Mouse (Mus musculus) testis, postnatal 14 days (tissue): ENCODE measurements around the gene Fut11.
"Not testable (repeated sequence)": the region's sequence is repeated elsewhere in the genome, so short reads cannot be mapped to it uniquely, and the experiment has no call there.

Experiments
- DNase-seq: peaks from one replicate; pipeline ENCODE4 v3.0.0; 2021; ENCODE audit warnings: low spot score

Gene Fut11

DNA sequence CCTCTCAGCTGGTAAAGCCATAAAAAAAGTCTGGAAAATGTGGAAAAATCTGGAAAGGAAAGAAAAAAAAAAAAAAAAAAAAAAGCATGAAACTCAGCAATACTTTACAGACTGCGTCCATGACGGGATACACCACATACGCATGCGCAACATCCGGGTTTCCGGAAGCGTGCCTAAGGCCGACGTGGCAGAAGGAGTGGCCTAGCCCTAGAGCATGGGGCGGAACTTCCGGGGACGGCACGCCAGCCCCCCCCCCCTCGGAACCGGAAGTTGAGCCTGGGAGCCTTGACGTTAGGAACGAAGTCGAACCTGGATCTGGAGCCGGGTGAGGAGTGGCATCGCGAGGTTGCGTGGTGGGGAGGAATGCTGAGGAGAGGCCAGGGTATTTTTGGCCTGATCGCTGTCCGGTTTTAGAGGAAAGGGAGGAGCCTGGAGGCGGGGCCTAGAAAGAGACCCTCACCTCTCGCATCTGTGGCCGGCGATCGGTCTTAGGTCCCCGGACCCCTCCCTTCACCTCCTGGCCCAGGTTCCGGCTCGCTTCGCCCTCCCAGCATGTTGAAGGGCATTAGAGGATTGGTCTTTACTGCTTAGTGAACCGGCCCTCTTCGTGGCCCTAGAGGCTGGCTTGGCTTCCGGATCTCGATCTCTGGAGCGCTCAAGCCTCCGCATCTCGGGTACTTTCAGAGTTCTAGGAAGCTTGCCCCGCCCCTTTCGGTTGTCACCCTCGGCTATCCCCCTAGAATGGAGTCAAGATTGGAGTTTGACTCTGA is 20.5 kb upstream of the Fut11 start, which contains the start of gene Sec24c:
Gene Sec24c (plus strand): TSS at position 245 of the 770 bp plus-strand sequence.
- peak; percentile 99 for DNase-seq

DNA sequence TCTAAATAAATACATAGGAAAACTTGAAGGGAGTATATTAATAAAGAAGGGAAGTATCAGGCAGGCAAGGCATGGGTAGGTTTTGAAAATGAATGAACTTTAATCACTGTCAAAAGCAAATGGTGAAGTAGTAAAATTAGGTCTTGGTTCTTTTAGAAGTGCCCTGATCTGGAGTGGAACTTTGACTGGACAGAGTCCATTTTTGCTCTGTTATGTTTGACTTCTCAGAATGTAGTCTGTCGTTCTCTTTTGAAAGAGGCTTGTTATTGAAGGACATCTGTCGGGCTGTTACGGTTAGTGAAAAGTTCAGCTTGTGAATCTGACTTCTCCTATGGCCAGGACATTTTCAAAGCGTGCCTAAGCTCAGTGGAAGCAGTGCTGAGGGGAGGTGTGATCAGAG is 16.9 kb upstream of the Fut11 start:
- no peak for DNase-seq

DNA sequence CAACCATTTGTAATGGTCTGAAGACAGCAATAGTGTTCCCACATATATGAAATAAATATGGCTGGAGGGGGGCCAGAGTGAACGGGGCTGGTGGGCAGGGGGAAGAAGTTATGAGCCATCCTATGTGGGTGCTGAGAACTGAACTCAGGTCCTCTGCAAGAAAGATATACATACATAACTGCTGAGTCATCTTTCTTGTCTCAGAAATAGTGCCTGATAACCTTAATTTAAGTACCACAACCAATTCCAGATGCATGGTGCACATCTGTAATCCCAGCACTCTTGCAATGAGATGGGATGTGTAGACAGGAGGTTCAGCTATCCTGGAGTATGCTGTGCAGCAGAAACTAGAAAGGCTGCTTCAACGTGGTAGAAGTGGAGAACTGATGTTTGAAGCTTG is 13.0 kb upstream of the Fut11 start:
- no peak for DNase-seq

DNA sequence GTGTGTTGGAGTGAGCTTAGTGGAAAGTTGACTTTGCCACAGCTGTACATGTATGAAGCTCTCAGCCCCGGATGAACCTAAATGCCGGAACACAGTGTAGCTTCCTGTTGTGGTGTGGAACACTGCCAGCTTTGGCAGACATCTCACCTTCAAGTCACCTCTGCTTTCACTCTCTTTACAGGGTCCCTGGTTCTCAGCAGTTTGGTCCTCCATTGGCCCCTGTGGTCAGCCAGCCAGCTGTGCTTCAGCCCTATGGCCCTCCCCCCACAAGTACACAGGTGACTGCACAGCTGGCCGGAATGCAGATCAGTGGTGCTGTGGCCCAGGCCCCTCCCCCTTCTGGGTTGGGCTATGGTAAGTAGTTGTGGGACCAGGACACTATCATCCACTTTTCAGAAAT is 12.3 kb upstream of the Fut11 start:
- DNase-seq = no peak

DNA sequence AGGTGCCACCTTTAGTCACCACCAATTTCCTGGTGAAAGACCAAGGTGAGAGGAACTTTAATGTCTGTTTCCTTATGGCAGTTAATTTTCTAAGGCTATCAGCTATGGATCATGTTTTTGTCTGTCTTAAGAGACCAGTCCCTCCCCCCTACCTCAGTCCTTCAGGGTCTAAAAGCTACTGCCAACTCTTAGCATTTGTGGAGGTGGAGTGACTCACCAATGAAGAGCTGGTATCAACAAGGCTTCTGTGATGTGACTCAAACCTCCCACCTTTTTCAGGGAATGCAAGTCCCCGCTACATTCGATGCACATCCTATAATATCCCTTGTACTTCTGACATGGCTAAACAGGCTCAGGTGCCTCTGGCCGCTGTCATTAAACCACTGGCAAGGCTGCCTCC is 8.2 kb upstream of the Fut11 start:
- DNase-seq = no peak

DNA sequence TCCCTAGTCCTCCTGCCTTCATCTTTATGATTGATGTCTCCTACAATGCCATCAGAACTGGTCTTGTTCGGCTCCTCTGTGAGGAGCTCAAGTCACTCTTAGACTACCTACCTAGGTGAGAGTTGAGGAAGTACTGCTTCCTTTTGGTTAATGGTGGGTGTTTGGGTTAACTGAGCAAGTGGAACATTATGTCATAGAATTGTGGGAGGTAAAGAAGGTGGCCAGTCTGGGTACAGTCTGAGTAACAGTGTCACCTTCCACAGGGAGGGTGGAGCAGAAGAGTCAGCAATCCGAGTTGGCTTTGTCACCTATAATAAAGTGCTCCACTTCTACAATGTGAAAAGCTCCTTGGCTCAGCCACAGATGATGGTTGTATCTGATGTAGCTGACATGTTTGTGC is 5.8 kb upstream of the Fut11 start:
- DNase-seq = no peak

DNA sequence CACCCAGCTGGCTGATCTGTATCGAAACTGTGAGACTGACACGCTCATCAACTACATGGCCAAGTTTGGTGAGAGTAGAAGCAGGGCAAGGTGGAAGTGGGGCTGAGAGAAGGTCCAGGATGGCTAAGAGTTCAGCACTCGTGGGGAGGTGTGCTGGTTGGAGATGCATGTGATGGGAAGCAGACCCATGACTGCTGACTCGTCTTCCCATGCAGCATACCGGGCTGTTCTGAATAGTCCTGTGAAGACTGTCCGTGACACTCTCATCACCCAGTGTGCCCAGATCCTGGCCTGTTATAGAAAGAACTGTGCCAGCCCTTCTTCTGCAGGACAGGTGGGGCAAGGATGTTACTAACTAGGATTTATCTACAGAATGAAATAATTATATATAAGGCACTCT is 3.0 kb upstream of the Fut11 start:
- no peak for DNase-seq

DNA sequence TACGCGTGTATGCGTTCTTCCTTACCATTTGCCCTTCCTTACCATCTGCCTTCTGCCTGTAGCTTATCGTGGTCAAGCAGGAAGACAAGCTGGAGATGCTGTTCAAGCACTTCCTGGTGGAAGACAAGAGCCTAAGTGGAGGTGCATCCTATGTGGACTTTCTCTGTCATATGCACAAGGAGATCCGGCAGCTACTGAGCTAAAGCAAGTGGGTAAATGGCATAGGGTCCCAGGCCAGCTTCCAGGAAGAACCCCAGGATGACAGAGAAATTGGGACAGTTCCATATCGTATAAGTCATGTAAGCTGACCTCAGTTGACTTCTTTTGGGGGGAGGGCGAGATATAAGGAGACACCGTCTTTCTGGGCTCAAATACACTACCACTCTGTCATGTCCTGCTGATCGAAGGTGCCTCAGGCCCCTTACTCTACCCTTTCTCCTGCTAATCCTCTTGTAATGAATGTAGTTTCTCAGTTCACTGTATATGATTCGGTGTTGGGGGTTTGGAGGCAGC is 1.1 kb upstream of the Fut11 start:
- no peak for DNase-seq

DNA sequence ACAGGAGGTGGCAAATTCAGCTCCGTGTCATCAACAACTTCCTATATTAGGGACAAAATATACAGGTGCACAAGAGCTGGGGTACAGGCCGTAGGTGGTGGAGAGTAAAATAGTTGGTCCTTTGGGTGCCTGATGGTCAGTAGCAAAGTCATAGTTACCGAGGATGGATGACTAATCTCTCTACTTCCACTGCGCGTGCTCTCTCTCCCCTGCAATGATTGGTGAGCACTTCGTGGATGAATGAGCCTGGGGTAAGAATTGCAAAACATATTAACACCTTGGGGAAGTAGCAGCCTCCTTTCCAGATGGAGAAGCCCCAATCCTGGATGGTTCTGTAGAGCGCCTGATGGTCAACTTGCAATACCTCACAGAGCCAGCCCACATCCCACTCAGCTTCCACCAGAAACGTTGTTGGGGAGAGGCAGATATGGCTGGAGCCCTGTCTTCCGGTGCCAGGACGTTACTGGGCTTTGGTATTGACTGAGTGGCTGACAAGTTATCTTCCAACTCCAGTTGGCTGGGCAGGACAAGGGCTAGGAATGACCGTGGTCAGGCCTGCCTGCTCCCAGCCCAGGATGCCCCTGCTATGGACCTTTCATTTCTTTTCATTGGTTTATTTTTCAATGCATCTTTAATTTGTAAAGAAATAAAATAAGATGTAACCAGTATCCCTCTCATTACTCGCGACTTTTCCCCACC is 434 bp upstream of the Fut11 start:
- DNase-seq = no peak

DNA sequence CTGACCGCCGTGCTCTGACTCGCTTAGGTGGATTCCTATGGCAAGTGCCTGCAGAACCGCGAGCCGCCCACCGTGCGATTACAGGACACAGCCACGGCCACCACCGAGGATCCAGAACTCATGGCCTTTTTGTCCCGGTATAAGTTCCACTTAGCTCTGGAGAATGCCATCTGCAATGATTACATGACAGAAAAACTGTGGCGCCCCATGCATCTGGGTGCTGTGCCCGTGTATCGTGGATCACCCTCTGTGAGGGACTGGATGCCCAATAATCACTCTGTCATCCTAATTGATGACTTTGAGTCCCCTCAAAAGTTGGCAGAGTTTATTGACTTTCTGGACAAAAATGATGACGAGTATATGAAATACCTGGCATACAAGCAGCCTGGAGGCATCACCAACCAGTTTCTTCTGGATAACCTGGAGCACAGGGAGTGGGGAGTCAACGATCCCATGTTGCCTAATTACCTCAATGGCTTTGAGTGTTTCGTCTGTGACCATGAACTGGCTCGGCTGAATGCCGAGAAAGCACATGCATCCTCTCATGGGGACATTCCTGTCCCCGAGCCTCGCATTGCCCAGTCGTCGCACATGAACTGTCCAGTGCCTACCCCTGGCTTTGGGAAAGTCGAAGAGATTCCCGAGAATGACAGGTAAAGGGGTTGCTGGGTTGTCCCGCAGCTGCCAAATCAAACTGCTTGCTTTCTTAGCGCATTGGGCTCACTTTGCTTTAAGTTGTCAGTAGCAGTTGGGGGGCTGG is 1.2 kb downstream of the Fut11 start:
- no peak for DNase-seq

DNA sequence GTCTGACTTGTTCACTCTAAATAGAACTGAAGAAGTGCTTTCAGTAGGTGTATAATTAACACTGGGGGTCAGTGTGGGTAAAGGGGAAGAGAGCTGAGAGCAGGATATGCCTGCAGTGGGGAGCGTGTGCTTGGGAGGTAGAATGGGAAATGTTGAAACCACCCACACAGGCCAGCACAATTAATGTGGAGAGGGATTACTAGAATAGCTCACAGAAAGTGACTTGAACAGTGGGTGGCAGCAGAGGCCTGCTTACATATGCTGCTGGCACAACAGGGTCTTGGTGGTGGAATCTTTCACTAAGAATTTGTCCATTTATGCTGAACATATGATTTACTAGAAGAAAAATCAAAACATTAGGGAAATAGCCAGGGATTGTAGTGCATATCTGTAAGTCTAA is 2.2 kb downstream of the Fut11 start:
- DNase-seq = no peak

DNA sequence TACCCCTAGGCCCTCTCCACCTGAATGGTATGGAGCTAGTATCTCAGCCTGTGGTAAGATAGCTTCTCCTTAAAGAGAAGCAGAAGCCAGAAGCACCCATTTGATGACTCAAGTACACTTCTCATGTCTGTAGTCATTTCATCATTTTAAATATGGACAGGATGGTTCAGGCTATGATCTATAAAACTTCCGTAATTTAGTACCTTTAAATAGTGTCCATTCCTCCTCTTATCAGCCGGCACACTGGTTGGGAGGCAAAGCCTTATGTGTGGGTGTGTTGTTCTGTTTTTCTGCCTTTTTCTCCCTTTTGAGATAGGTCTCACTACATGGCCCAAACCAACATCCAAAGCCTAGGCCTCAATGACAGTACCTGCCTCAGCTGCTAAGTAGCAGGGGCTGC is 3.7 kb downstream of the Fut11 start:
- DNase-seq = no peak

DNA sequence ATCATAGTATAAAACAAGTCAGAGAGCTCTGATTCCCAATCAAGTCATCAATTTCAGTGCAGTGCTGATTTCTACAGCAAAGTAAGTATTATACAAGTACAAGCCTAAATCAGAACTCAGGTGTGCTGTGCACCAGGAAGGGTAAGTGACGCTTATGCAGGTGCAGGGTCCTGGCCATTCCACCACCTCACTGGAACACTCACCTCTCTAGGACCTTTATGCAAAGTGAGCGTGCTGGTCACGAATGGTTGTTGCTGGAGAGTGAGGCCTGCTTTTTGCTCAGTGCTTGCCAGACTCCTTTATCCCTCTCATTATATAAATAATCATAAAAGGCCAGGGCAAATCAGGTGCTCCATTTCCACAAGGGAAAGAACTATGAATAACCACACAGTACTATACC is 5.6 kb downstream of the Fut11 start:
- DNase-seq = no peak

DNA sequence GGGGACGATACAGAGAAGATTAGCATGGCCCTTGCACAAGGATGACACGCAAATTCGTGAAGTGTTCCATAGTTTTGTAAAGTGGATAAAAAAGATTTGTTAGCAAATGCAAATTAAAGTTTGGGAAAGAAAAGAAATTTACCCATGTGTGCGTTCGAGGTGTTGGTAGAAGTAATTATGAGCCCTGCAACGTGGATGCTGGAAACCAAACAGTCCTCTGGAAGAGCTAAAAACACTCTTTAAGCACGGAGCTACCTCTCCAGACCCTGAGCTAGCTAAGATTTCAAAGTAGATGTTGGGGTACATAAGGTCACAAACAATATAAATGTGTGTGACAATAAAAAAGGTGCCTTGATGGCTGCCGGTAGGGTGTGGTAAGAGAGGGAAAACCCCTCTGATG is 6.8 kb downstream of the Fut11 start:
- DNase-seq = no peak

DNA sequence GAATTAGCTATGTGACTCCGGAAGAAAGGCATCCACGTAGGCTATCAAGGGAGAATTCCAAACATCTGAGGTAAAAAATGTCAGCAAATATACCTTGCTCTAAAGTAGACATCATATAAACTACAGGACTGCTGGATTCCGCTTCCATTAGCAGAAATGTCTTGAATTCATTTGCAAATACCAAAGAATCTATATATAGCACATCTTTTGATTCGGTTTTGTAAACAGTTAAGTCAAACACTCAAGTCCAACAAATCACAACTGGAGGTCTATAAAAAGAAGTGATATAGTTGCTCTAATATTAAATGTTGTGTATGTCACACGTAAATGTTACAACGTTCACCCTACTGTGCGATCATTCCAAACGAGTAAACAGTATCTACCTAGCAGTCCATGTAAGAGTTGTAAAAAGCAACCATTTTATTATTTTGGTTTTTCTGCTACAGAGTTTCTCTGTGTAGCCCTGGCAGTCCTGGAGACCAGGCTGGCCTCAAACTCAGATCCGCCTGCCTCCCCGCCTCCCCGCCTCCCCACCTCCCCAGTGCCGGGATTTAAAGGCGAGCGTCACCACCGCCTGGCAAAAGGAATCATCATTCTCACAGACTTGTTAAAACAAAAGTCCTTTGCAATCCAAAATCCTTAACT is 7.5 kb downstream of the Fut11 start:
- no peak for DNase-seq

DNA sequence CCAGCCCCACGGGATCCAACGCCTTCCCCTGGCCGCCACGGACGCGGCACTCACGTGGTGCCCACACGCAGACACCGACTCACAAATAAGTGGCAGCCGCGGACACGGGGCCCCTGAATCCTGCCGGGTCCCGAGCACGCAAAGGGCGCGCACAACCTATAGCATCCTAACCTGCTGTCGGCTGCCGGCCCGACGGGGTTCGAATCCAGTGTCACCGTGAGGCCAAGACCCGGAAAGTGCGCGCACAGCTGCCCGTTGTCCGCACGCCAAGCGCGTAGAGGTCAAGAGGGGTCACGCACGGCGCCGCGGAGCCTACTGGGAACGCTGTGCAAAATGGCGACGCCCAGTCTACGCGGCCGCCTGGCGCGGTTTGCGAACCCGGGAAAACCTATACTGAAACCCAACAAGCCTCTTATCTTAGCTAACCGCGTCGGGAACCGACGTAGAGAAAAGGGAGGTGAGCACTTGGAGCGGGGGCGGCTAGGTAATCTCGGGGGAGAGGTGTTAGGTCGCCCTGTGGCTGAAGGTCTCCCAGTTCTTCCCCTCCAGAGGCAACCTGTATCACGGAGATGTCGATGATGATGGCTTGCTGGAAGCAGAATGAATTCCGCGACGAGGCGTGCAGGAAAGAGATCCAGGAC is 8.1 kb downstream of the Fut11 start, which contains the start of gene Chchd1:
Gene Chchd1 (plus strand): TSS at position 266 of the 641 bp plus-strand sequence.
- peak; percentile 90 for DNase-seq

DNA sequence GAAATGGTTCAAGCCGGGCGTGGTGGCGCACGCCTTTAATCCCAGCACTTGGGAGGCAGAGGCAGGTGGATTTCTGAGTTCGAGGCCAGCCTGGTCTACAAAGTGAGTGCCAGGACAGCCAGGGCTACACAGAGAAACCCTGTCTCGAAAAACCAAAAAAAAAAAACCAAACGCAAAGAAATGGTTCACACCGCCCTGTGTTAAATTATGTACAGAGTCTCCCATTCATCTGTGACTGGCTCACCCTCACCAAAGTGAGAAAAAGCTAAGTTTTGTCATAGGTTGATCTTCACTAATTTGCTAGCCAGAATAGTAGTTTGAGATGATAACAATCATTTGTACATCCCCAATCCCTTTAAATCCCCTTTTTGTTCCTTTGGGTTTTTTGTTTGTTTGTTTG is 8.7 kb downstream of the Fut11 start:
- not testable (repeated sequence) for DNase-seq

DNA sequence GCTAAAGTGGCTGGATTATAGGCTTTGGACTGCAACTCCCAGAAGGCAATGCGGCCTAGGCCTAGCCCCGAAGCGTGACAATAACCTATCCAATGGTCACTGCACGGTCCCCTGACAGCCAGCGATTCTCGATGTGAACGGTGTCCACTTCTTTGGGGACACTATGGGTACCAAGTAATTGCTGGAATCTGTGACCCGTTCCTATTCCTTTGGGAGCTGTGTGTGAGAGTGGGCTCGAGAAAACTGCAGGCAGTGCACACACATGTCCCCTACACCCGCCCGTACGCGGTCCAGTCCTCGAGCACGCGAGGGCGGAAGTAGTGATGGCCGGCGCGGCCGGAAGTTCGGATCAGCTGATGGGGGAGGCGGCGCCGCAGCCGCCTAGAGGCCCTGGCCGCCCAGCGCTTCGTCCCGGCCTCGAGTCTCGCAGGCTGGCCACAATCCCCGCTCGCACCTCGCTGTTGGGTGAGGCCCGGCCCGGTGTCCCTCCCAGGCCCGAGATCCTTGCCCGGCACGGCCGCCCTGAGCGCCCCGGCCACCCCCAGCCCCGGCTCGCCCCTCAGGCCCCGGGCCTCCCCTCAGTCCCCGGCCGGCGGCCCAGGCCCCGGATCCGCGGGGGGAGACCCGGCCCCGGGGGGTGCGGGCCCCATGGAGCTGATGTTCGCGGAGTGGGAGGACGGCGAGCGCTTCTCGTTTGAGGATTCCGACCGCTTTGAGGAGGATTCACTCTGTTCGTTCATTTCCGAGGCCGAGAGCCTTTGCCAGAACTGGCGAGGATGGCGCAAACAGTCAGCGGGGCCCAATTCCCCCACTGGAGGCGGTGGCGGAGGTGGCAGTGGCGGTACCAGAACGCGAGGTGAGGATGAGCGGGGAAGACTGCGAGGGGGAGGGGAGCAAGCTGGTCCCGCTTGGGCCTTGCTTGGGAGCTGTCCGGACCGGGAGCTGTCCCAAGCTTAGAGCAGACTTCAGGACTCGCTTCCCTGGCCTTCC is 12.7 kb downstream of the Fut11 start, which contains the start of gene Zswim8:
Gene Zswim8 (plus strand): TSS at position 352 of the 990 bp plus-strand sequence.
- peak; percentile 90 for DNase-seq

DNA sequence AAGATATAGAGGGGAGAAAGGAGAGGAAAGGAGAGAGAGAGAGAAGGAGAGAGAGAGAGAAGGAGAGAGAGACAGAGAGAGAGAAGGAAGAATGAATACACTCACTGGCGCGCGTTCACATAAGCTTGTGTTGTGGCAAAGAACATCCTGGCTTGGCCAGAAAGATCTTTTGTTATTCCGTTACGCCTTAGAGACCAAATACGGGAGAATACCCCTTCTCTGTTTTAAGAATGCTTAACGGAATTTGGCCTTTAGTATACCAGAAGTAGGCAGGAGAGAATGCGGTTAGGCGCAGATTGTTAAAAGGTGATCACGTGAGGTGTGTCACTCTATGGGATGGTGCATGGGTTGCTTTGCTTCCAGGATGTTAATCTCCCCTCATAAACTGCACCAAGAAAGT is 13.5 kb downstream of the Fut11 start:
- DNase-seq = no peak

DNA sequence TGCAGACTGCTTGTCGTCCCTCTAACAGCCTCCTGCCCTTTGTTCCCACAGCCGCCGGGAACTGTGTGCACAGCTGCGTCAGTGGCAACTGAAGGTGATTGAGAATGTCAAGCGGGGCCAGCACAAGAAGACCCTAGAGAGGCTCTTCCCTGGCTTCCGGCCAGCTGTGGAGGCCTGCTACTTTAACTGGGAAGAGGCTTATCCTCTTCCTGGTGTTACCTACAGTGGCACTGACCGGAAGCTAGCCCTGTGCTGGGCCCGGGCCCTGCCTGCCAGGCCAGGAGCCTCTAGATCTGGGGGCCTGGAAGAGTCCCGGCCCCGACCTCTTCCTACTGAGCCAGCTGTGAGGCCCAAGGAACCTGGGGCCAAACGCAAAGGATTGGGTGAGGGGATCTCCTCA is 19.1 kb downstream of the Fut11 start:
- peak; percentile 60 for DNase-seq
